Mouse (Mus musculus): ENCODE results near the gene Tspo.

GRCm38 (mm10) chr15:83583419-83584156 is 20.2 kb downstream of the Tspo start:
- TF ChIP-seq CTCF (IDR thresholded peaks at IDR 0.05; ENCODE audit: borderline replicate concordance, insufficient read depth, low read length) (0 out of 2 replicates have a peak, but pooled peaks have one; percentile 28), POLR2A (IDR thresholded peaks at IDR 0.05; ENCODE audit: low read depth, low read length) (no peak)

Data from embryonic fibroblast, embryonic 13.5 days (primary cell).